Mouse (Mus musculus) ES-Bruce4 (cell line): ENCODE measurements around the gene Uaca.

Experiments
- CTCF ChIP-seq: IDR thresholded peaks from one replicate; pipeline ENCODE4 v1.8.1; 2011; ENCODE audit warnings: low read depth, low read length
- EP300 ChIP-seq: IDR thresholded peaks from 2 replicates; pipeline ENCODE4 v1.6.1; 2011; ENCODE audit warnings: low read depth, low read length; ENCODE audit not compliant: insufficient read depth

DNA sequence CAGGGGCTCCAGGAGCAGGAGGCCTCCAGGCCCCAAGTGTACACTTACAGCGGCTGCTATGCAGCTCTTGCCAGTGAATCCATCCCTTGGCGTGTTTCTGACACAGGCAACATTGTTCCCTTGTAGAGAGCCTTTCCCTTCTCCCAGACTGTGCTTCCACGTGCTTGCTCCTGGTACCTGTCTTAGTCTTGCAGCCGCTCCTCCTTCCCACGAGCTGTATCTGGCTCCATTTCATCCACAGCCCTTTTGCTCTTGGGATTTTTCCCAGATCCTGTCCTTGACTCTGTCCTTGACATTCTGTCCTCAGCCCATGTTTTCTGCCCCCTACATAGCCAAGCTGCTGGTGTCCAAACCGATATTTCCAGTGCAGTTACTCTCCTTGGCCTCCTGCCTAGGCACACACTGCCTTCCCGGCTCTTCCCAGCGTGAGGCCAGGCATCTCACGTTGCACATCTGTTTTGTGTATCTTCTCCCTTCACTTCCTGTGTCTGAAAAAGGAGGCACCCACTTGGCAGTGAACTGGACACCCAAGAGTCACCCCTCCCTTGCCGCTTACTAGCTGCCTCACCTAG lies 34.8 kb upstream of the Uaca start:
- no peak for TF ChIP-seq CTCF
- no peak for TF ChIP-seq EP300
